Mouse (Mus musculus) heart, adult 2 months (tissue): ENCODE results near the gene Rubcn.

Source experiments
- CTCF ChIP-seq: fragments of 200-600 bp; IDR thresholded peaks from 2 replicates; pipeline ENCODE4 v1.8.1; 2022; ENCODE audit warnings: antibody characterized with exemption, mild to moderate bottlenecking, moderate library complexity
- EP300 ChIP-seq: fragments of 200-500 bp; IDR thresholded peaks from 2 replicates; pipeline ENCODE4 v1.6.1; 2011; ENCODE audit warnings: low read depth, low read length, control low read depth; ENCODE audit not compliant: insufficient read depth
- POLR2A ChIP-seq: fragments of 200-500 bp; IDR thresholded peaks from 2 replicates; pipeline ENCODE4 v1.6.1; 2011; ENCODE audit warnings: mild to moderate bottlenecking, low read depth, low read length, control low read depth; ENCODE audit not compliant: insufficient read depth

DNA sequence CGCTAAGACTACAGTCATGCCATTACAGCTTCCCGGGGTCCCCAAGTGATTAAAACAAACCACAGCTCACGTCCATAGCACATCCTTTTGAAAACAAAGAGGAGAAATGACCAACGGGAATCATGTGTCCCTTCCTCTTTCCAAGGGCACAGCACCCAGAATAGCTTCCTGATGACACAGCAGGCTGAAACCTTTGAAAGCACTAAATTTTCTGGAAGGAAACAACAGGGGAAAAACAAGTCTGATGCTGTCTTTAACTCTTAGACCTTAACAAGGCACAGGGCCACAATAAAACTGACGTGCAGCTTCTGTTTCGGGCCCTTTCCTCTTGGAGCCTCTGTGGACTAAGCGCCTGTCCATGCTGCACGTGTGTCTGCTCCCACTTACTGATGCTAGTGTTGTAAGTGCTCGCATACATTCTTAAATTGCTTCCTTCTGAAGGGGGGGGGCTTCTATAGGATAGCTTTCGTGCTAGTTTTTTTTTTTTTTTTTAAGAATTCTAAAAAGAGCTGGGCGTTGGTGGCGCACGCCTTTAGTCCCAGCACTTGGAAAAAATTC is 24.0 kb downstream of the Rubcn start:
- TF ChIP-seq POLR2A, result no peak
- TF ChIP-seq CTCF, result no peak
- no peak for TF ChIP-seq EP300
